In genomic region chr1:186567136-186567826, GRCm38 (mm10) we compare ENCODE assay signal across 9 mouse cellular contexts.
DNase-seq lines count a peak whose midpoint lies in the region; ATAC-seq lines count a peak whose summit lies in the region.
"Had no signal": no experiment of that assay in that cellular context is flagged by ENCODE, and none has a peak within 500 bp of the region (broad histone marks: within the 10 kb centered on the region; RNA-seq: fewer than 3 reads in every experiment).

No protein-coding gene starts in this region.

- peak overlapping the region; percentile 24 for H3K4me2 ChIP-seq in kidney, embryonic 16.5 days (replicated peaks; ENCODE audit: low read depth, low read length)
- H3K4me2 ChIP-seq in heart, embryonic 13.5 days: peak overlapping the region; percentile 24
- peak overlapping the region; percentile 28; the same call in 1 of the 2 replicates for H3K4me2 ChIP-seq in midbrain, embryonic 14.5 days (ENCODE audit: low read length)
- H3K4me2 ChIP-seq: liver, embryonic 15.5 days had no signal

- no peak for DNase-seq in kidney, adult 18-20 months
- peak; percentile 25 for DNase-seq in ZHBTc4 (ENCODE audit: low read depth, low spot score)
- peak; percentile 17 for DNase-seq in midbrain, embryonic 14.5 days
- no peak for DNase-seq in frontal cortex, postnatal 25 days (ENCODE audit: low spot score in 2 of 2)
- no peak for DNase-seq in left cerebral cortex, postnatal 25 days (ENCODE audit: low spot score in 2 of 2)
- DNase-seq in embryo, embryonic 9.5 days (ENCODE audit: extremely low spot score): no peak

- 29% methylated on average over 15 of the region's 15 CpGs for WGBS in kidney, embryonic 16.5 days
- 28% methylated on average over 15 of the region's 15 CpGs for WGBS in heart, embryonic 13.5 days
- 13% methylated on average over 15 of the region's 15 CpGs for WGBS in midbrain, embryonic 14.5 days

- intact Hi-C loops in left cerebral cortex, postnatal 25 days (cut with DNase I): no loop called here

- no peaks in the 10 kb centered on the region for H3K27me3 ChIP-seq in kidney, embryonic 16.5 days (ENCODE audit: insufficient read depth, low read length)
- no peaks in the 10 kb centered on the region for H3K27me3 ChIP-seq in heart, embryonic 13.5 days (replicated peaks)
- H3K27me3 ChIP-seq in midbrain, embryonic 14.5 days (ENCODE audit: control insufficient read depth, insufficient read depth, low read length): no peaks in the 10 kb centered on the region
- H3K27me3 ChIP-seq: liver, embryonic 15.5 days had no signal

- no peak overlapping the region for H3K4me3 ChIP-seq in kidney, embryonic 16.5 days (ENCODE audit: low read length)
- no peak overlapping the region for H3K4me3 ChIP-seq in heart, embryonic 13.5 days
- H3K4me3 ChIP-seq in midbrain, embryonic 14.5 days (replicated peaks; ENCODE audit: low read depth, low read length): no peak overlapping the region
- H3K4me3 ChIP-seq: liver, embryonic 15.5 days had no signal

- H3K36me3 ChIP-seq in kidney, embryonic 16.5 days (ENCODE audit: insufficient read depth, low read length): no peaks in the 10 kb centered on the region
- H3K36me3 ChIP-seq in heart, embryonic 13.5 days: no peaks in the 10 kb centered on the region
- no peaks in the 10 kb centered on the region for H3K36me3 ChIP-seq in midbrain, embryonic 14.5 days (ENCODE audit: control insufficient read depth, insufficient read depth, low read length)
- H3K36me3 ChIP-seq: liver, embryonic 15.5 days had no signal

- ATAC-seq in kidney, embryonic 16.5 days (ENCODE audit: low FRiP score, low TSS enrichment): no peak
- no peak for ATAC-seq in heart, embryonic 13.5 days (ENCODE audit: extremely low read depth, insufficient number of reproducible peaks, low FRiP score, low TSS enrichment)
- ATAC-seq in midbrain, embryonic 14.5 days (ENCODE audit: low FRiP score, low TSS enrichment): no peak

- H3K9ac ChIP-seq in kidney, embryonic 16.5 days (replicated peaks; ENCODE audit: low read length): no peak overlapping the region
- peak overlapping the region; percentile 26; the same call in 1 of the 2 replicates for H3K9ac ChIP-seq in heart, embryonic 13.5 days
- no peak overlapping the region for H3K9ac ChIP-seq in midbrain, embryonic 14.5 days (replicated peaks; ENCODE audit: low read length)
- H3K9ac ChIP-seq: liver, embryonic 15.5 days had no signal

- no peaks in the 10 kb centered on the region for H3K4me1 ChIP-seq in kidney, embryonic 16.5 days (ENCODE audit: insufficient read depth, low read length)
- H3K4me1 ChIP-seq in heart, embryonic 13.5 days: peaks cover 29% of the 10 kb centered on the region
- H3K4me1 ChIP-seq in midbrain, embryonic 14.5 days (ENCODE audit: control insufficient read depth, insufficient read depth, low read length): no peaks in the 10 kb centered on the region
- H3K4me1 ChIP-seq: liver, embryonic 15.5 days had no signal

- no peaks in the 10 kb centered on the region for H3K9me3 ChIP-seq in kidney, embryonic 16.5 days (ENCODE audit: low read length)
- no peaks in the 10 kb centered on the region for H3K9me3 ChIP-seq in heart, embryonic 13.5 days
- no peaks in the 10 kb centered on the region for H3K9me3 ChIP-seq in midbrain, embryonic 14.5 days (ENCODE audit: control insufficient read depth, low read length)
- H3K9me3 ChIP-seq: liver, embryonic 15.5 days had no signal

- H3K27ac ChIP-seq in kidney, embryonic 16.5 days (ENCODE audit: low read length): no peak overlapping the region
- peak overlapping the region; percentile 46; the same call in 1 of the 2 replicates for H3K27ac ChIP-seq in heart, embryonic 13.5 days (replicated peaks)
- H3K27ac ChIP-seq in midbrain, embryonic 14.5 days (replicated peaks; ENCODE audit: low read depth, low read length): no peak overlapping the region
- H3K27ac ChIP-seq: liver, embryonic 15.5 days had no signal

Comparison
In these comparisons a context has a peak if more than half of its experiments do, and no peak if none do; other contexts are left out.
1. DNase-seq: peak in ZHBTc4 (single experiment) and midbrain, embryonic 14.5 days (single experiment); none in kidney, adult 18-20 months (single experiment), frontal cortex, postnatal 25 days (0 of 2), left cerebral cortex, postnatal 25 days (0 of 2) and embryo, embryonic 9.5 days (single experiment).
2. Peak in every context shown above with its lines, with median percentiles within 50 percentile points of each other: H3K4me2 ChIP-seq.